Mouse (Mus musculus): ENCODE measurements at regions not wholly inside any gene's neighbourhood (a gene's known extent, or its start where the extent isn't known, plus 50 kb on each side); places are given as distances from the start of the nearest gene placed in this dataset.

DNA sequence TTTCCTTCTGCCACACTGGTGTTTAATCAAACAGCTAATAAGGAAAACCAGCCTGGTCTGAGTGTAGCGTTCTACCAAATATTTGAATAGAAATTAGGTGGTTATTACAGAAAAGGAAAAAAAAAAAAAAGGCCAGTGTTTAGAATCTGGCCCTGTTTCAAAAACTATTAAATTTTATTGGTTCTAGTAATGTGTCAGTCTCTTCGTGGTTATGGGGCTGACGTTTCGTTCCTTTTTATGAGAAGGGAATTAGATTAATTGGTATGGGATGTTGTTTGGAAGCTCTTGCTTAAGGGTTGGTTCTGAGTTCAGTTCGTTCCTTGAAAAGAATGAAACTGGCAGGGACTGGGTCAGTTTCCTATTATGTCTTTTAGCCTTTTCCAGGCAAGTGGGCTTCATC is 241.5 kb upstream of the Mmadhc start:
- DNase-seq (ENCODE audit: low spot score in 2 of 2): no peak

DNA sequence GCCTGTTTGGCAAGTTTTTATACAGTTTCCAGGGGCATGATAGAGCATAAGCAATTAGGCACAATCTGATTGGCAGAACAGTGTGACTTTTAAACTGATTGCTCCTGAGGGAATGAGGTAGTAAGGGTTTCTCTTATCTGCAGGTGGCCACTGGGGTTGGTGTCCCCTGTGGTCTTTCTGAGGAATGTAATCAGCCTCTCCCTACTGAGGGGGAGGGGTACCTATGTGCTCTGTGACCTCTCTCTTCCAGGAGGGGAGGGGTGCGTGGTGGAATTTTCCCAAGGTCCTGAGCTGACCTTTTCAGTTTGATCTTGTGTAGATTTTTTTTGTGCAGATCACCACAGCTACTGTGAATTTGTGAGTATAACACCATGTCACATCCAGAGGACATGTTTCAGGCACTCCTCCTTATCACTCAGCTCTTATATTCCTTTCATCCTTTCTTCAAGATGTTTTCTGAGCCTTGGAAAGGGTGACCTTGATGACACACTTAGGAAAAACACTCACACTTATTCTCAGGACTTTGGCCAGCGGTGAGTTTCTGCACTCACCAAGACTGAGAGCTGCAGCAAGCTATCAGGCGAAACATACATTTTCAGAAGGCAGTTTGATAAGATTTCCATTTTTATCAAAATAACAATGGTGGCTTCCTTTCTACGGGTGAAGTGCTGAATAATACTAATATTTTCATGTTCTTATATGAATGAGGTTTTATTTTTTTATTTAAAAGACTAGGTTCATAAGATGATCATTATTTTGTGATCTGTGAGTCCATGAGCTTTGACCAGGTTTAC is 238.7 kb upstream of the Mmadhc start:
- DNase-seq (ENCODE audit: low spot score in 2 of 2): no peak

DNA sequence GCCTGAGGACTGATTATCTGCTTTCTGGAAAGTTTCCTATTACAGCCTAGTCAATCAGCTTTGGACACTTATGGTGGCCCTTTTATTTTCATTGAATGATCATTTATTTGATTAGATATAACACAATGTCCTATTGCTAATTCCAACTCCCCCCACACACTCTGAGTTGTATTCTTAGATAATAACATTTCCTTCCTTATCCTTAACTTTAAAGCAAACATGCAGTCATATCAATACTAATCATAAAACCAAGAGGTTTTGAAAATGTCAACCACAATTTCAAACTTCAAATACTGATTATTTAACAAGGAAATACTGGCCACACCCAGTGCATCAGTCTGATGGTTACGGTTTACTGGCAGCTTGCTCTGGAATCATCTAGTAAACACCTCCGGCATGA is 237.1 kb upstream of the Mmadhc start:
- DNase-seq (ENCODE audit: low spot score in 2 of 2): no peak

DNA sequence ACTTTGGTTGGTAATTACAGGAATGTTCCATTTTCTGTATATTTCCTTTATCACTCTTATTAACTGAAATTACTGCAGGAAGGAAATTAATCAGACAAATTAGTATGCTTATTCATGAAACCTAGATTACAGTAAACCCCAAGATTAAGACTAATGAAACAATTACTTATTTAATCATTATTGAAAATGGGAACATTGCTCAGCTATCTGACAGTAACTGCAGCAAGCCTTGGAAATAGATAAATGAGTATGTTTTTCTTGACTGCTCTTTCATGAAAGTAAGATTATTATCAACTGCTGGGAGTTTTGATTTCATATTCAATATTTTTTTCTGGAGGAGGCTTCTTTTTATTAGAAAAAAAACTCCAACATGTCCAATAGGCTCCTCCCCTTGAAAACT is 230.8 kb upstream of the Mmadhc start:
- DNase-seq (ENCODE audit: low spot score in 2 of 2): no peak

DNA sequence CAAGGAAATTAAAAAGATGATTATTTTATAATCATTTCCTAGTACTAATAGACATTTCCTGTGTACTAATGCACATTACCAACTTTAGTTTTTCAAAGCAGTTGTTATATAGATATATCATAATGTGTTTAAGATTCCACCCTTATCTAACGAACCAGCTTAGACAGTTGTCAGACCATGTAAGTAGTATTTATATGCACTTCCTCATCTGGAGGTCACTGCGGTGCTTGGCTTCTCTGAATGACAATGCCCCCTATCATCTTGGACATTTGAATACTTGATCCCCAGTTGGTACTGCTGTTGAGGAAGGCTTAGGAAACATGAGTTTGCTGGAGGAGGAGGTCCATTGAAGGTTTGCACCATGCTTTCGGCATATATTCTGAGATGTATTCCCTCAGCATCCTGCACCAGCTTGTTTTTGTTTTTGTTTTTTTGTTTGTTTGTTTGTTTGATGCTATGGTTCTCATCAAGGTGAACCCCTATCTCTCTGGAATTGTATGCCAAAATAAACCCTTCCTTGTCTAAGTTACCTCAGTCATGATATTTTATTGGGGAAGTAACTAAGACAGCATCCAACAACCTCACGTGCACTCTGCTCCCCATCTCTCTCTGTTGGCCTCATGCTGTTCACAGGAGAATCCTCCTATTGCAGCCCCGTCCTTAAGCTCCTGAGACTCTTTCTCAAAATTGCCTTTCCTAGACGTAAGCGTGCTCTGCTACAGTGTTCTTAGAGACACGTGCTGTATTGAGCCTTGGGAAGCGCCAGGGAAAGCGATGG is 228.4 kb upstream of the Mmadhc start:
- DNase-seq (ENCODE audit: low spot score in 2 of 2): no peak

DNA sequence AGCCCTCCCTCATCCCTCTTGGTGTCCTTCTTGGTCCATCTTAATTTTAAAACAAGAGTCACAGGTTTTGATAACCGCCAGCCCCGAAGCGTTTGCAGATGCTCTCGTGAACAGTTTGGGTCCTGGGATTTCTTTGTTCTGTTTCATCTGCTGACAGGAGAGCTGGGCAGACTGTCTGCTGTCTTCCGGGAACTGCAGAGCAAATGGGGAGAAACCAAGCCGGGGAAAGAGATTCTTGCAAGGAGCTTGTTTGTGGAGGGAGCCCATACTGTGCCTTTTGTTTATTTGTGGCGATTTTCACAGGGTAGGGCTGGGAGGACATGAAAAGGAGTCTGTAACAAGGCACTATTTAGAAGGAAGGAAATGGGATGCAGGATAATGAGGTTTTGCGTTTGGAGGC is 223.6 kb upstream of the Mmadhc start:
- DNase-seq (ENCODE audit: low spot score in 2 of 2): no peak

DNA sequence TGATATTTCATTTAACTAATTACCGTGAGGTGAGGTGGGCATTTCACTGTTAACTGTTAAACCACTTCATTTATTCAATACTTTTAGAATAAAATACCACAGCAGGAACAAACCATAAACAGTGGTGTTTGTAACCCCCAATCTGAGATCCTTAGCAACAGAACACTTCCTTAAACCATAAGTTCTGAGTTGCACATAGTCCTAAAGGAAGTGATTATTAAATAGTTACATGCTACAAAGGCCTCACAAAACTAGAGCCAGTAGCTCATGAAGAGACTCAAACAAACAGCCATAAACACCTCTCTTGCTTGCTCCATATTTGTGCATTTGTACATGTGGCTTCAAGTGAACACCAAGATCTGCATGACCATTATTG is 222.5 kb upstream of the Mmadhc start:
- DNase-seq (ENCODE audit: low spot score in 2 of 2): no peak

DNA sequence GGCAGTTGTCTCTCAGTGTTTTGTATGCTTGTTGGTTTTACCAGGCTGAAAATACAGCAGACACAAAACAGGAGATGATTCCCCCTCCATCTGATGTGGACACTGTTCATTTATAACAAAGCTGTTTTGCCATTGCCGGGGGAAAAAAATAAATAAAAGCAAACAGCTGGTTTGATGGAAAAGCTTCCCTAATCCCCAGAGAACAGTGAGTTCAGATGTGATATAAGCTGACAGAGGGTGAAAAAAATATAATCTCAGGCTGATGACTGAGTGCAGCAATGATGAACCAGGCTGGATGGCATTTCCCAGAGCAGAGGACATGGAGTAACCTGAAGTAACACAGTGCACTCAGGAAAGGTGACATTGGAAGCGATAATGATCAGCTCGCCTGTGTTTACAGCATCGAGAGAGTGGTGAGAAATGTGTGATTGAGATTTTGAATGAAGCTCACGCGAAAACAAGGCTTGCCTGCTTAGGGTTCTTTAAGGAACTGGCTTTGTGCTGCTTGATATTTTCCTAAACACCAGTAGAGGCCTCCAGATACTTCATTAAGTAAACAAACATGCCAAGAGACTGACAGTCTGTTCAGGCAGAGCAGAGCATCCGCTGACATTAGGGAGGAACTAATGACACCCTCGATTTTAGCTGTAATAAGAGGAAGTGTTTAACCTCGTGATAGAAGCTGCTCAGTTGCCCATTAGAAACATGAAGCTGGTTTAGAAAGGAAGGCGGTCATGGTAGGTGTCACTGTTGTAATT is 221.9 kb upstream of the Mmadhc start:
- no peak for DNase-seq (ENCODE audit: low spot score in 2 of 2)

DNA sequence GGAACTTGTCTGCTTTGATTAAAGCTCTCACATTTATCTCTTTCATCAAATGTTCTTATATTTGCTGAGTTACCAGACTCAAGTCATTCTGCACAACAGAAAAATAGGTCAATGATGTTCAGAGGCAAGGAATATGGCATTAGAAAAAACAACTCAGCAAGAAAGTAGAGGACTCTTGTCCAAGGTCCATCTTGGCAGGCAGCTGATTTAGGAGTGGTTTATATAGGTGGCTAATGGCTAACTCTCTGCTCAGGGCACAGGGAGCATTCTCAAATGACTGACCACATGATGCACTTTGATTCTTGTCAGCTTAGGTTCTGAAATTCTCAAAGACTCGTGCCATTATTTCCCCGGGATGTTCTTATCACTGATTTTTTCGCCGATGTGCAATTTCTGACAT is 216.7 kb upstream of the Mmadhc start:
- no peak for DNase-seq (ENCODE audit: low spot score in 2 of 2)

DNA sequence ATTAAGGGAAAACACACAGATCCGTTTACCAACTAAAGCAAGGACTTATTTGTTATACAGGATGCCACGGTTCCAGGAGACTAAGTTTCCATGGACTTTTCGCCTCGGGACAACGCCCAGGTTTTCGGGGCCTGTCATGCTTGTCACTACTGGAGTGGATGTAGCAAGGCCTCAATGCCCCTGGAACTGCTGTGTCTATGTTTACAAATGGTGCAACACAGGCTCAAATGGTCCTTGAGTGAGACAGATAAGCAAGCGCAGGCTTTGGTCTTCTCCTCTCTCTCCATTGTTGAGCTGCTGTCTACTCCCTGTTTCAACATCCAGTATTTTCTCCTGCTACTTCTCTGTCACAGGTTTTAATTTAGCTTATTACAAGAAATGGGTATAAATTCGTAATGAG is 202.1 kb upstream of the Mmadhc start:
- DNase-seq (ENCODE audit: low spot score in 2 of 2): no peak

DNA sequence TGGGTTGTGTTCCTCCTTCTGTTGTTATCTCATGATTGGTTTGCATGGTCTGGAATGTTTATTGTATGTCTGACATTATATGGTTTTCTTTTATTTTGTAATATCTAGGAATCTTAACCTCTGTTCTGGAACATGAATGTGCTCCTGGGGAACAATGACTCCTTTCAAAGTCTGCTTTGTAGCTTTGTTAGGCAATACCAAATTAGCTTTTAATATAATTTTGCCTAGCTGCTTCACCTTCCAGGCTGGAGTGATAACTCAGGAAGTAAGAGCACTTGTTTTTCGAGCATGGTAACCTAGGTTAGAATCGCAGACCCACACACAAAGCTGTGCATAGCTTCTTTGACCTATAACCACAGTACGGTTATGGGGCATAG is 199.4 kb upstream of the Mmadhc start:
- no peak for DNase-seq (ENCODE audit: low spot score in 2 of 2)

DNA sequence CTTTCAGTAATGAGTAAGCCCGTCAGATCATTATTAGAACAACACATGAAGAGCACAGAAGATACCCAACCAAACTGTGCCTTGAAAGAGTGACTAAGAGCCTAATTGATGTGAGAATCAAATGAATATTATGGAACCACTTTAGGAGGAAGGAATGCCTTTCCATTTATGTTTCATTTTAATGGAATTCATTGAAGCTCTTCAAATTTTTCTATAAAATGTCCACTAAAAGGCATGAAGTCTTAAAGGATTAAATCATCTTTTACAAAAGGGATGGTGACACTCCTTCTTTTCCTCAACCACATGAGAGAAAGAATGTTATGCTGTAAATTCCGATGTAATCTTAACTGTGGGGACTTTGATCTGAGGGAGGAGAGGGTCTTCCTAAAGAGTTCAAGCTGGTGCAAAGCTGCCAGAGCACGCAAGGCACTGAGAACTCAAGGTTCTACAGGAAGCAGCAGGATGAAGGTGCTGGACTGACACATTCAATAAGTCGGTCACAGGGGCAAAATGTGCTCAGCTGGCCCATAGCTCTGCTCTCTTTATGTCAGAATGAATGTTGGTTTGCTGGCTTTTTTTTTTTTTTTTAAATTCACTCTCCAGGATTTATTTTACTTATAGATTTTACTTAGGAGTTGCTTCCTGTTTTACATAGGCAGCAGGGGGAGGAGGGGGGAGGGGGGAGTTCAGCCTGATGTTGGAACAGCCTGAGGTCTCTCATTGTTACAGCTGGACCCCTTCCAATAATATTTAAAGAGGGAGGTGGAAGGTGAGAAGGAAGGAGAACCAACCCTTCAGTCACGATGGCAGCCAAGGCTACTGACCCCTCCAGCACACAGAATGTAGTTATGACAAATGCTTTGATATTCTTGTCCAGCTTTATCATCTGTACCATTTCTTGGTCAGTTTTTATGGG is 198.8 kb upstream of the Mmadhc start:
- no peak for DNase-seq (ENCODE audit: low spot score in 2 of 2)

DNA sequence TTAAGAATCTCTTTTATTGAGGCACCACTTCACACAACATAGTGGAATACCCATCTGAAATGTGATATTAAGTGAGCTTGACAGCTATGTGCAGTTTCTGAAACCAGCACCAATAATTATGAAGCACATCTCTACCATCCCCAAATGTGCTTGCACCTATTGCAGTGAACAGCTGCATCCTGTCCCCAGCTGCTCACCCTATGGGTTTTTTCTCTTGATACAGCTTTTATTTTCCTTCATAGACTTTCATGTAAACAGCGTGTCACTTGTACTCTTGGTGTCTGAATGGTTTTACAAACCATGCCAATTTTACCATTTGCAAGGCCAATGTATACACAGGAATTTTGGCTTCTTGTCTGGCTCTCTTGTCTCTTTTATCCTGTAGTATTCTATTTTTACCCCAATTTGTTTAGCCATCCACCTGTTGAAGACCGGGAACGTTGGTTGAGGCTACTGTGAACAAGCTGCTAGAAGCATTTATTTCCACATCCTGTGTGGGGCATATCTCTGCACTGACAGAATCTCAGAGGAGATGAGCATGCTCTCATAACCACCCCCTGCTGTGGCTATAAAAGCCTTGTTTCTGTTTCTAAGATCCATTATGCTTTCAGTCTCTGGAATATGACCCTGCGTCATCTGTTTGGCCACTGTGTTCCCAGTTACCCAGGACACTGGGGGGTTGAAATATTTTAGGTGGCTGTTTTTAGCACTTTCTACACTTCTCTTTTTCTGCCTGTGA is 197.2 kb upstream of the Mmadhc start:
- no peak for DNase-seq (ENCODE audit: low spot score in 2 of 2)

DNA sequence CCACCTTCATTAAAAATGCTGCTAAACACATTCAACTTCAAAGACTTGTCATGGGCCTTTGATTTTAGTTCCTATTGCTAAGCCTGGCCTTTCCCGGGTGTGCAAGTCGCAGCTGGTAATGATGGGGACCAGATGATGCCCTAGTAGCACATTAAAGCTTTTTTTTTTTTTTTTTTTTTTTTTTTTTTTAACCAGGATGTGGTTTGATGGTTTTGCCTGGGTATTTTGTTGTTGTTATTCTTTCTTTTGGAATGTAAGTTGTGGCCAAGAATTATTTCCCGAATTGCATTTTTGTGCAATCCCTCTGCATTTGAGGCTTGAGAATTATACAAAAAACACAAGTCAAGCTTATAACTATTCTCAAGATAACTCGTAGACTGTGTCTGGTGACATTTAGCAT is 167.2 kb upstream of the Mmadhc start:
- DNase-seq (ENCODE audit: low spot score in 2 of 2): no peak

DNA sequence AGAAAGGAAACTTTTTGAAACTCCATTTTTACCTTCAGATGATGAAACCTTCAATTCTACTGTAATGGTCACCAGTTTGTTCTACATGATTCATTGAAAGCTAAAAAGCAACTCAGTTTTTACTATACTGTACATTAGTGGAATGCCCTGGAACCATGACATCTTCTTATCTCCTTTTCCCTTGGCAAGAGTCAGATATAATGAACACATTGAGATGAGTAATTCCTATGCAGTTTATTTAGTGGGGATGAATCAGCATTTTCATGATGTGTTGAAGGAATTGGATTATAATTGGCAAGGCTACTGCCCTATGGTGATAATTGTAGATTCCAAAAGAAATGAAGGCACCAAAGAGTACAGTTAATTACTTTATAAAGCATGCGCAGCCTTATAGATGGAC is 165.8 kb upstream of the Mmadhc start:
- DNase-seq (ENCODE audit: low spot score in 2 of 2): no peak

DNA sequence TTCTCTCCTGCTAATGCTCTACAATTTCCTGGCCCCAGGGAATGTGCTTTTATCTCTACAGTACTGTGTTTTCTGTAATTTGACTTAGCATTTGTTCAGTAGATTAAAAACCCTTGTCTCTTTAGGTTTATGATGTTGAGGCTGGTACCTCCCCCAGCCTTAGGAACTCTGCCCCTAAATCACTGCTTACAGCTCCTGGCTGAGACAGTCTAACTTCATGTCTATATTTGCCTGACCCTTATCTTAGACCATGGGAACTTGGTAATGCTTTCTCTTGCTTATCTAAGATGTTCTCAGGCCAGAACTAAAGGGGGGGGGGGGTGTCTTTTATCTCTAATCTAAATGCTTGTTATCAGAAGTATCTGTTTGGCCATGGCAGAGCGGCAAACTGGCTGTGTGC is 160.1 kb upstream of the Mmadhc start:
- no peak for DNase-seq (ENCODE audit: low spot score in 2 of 2)

DNA sequence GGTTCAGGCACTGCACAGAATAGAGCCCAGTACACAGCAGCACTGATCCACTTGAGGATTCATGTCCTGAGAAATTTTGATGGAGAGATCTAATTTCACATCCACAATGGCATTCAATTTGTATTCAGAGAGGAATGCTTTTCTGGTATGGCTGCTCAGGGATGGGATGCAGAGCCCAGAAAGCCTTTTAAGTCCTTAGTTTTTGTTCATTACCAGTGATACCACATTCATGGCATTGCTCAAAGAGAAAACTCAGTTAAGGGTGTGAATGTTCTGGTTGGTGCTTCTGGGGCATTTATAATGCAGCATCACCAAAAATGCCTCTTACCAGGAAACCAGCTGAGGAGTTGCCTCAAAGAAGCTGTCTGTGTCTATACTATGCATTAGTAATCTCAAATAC is 151.5 kb upstream of the Mmadhc start:
- no peak for DNase-seq (ENCODE audit: low spot score in 2 of 2)

DNA sequence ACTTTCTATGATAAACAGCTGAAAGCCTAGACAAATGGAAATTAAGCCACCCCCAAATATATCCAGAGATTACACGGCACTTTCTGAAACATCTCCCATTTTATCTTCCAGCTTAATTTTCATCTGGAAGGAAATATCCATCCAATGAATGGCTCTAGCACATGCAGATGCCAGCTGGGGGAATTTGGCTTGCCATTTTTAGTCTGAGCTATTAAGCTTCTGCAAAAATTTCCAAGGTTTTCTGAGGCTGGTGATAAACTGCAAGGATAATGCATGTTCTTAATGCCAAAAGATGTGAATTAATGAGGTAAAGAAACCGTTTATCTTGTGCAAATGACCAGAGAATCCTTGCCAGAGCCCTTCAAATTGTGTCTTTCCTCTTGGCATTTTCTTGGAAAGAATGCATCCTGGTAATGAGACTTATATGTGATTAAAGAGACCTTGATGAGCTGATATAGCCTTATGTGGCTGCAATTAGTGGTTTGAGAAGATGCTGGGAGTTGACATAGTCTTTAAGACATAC is 149.4 kb upstream of the Mmadhc start:
- DNase-seq (ENCODE audit: low spot score in 2 of 2): peak in 1 of 2 experiments; percentile 16

DNA sequence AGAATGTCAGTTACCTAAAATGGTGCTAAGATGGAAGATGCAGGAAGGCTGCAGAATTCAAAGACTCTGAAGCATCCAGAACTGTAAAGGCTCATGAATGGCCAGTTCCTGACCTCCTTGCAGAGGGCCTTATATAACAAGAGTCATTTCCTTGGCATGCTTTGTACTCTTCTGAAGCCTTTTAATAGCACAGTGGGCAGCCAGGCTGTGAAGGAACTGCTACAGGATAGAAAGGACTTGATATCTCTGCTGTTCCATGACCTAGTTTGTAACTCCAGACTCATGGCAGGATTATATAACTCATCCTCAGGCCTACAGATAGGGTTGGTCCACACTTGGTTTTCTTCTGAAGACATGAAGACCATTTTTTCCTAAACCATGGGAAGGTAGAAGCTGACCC is 143.7 kb upstream of the Mmadhc start:
- DNase-seq (ENCODE audit: low spot score in 2 of 2): no peak

DNA sequence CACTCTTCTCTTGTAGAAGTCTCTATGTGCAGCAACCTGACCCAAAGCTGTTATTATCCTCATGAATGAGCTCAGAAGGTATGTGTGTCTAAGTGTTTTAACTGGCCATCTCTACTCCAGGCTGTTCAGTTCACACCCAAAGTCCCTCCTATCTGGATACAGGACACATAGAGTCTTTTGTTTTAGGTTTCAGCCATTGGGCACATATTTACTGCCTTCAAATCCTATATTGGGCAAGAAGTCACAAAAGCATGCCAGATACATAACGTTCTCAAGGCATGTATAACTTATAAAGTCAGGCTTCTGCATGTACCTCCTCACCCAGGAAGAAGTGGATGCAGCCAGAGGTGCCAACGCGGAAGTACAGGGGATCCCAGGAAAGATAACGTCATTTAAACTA is 136.6 kb upstream of the Mmadhc start:
- DNase-seq (ENCODE audit: low spot score in 2 of 2): no peak

DNA sequence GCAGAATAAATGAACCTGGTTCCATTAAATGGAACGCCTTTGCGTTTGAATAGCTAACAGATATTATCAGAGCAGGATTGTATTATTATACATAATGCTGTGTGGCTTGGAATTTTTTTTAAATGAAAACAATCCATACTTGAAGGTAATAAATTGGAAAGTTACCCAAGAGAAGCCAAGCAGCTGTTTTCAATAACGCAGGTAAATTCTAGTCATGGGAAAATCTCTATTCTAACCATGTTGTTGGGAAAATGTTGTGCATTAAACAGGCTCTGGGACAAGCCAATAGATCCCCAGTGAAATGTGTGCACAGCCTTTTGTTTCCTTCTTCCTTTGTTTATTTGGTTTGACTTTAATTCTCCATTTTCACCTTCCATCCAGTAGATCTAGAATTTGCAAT is 128.6 kb upstream of the Mmadhc start:
- DNase-seq (ENCODE audit: low spot score in 2 of 2): no peak

All from right cerebral cortex, postnatal 36 days (tissue).